Mouse (Mus musculus): ENCODE results near the gene Perm1. TPM values are rescaled to one million over a fixed set of nuclear protein-coding genes. Genes with fewer than 3 reads are reported as not detected.

The Perm1 gene
- polyA plus RNA-seq, 1 experiment: 0.10 TPM

GRCm38 (mm10) chr4:156236651-156237447, 21.2 kb downstream of the Perm1 start:
- no peak for DNase-seq (ENCODE audit: low spot score)

DNA sequence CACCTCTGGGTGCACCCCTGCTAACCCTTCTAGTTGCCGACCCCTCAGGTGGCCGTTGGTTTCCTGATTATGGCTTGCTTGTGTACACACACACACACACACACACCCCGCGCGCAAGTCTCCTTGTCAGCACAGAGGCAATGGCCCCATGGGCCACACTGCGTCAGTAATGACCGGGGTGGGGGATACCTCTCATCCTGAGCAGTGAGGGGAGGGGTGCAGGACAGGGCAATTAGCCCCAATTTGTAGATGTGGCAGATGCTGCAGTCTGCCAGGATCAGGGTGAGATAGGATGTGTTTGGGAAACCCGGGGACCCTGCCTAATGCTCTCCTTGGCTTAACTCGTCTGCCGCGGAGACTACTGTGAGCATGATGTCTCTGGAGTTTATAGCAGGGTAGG, 33.9 kb downstream of the Perm1 start:
- DNase-seq (ENCODE audit: low spot score): no peak

DNA sequence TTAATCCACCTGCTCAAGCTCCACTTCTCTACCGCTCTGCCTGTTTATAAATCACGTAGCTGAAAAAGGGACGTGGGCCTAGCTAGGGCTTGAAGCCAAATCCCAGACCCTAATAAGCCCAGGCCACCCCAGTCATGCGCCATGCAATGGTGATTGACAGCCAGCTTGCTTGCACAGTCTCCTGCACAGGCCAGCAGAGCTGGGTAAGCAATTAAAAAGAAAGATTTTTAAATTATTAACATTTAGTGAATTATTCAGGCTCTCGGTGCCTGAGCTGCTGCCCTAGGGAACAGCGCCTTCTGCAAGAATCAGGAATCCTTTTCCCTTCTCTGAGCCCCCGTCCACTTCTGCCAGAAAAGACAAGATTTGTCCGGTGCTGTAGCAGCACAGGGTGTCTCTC, 35.4 kb downstream of the Perm1 start:
- DNase-seq (ENCODE audit: low spot score): no peak

- no peak for DNase-seq (ENCODE audit: low spot score)
These were observed 36.5 kb downstream of the Perm1 start for GRCm38 (mm10) chr4:156252140-156252539.

DNA sequence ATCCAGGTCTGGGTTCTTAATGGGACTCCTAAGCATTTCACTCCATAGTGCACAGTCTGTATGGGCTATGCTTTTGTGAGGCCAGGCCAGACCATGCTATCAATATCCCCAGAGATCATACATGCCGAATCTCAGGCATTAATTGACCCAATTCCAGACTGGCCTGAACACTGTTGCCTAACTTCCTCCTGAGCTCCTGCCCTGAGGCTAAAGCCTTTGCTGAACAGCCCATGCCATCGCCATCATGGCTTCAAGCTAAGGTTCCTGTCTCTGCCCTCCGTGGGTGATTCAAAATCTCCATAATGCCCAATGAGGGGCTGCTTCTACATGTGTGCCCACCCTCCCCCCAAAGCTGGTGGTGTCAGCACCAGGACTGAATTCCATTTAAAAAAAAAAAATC, 37.0 kb downstream of the Perm1 start:
- DNase-seq (ENCODE audit: low spot score): no peak

DNA sequence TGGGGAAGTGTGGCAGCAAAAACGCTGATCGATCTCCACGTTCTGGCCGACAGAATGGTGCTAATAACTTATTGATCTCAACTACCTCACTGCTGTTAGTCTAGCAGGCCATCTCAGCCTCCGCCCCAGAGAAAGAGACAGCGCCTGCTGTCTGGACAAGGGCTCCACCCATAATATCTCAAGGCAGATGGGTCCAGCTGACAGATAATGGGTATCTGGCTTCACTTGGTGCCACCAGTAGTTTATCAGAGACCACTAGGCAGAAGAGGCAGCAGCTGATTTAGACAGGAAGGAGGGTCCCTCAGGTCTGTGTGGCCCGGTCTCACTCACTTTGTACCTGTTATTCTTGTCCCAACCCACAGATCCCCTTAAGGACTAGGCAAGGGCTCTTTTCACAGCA, 37.4 kb downstream of the Perm1 start:
- no peak for DNase-seq (ENCODE audit: low spot score)

DNA sequence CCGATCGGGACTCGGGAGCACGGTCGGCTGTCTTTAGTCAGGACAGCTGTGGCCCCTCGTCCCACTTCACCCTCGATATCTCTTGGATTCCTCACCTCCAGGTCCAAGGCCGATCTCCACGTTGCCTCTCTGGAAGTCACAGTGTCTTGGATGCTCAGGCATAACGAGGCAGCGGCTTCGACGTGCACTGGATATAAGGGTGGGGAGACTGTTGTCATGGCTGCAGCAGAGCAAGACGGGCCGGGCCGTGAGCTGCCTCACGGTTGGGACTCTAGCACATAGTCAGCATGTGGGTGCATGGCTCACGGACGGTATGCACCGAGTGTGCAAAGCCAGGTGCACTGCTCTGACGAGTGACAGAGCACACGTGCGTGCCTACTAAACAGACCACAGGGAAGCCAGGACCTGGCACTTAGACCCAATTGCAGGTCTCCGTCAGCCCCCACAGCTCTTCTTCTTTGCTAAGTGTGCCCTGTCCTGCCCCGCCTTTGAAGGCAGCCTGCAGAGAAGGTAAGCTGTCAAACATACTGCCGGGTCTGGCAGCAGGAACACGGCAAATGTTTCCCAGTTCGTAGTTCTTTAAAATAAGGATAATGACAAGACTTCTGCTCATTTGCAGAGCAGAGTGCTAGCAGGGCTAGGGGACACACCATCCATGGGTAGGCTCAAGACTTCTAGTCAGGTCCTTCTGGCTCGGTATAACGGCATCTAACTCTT, 38.9 kb downstream of the Perm1 start:
- no peak for DNase-seq (ENCODE audit: low spot score)

GRCm38 (mm10) chr4:156255078-156255839, 39.6 kb downstream of the Perm1 start, which contains the start of gene Samd11:
TSS of gene Samd11 (minus strand) at chr4:156255657.
- no peak for DNase-seq (ENCODE audit: low spot score)

Other genes with a start within 250 kb of the Perm1 start
- 5.3 and 6.1 TPM in 2 replicates for gene B3galt6, start 223.2 kb upstream of the Perm1 start, polyA plus RNA-seq (2012; rRNA removed)
- gene Sdf4, start 223.0 kb upstream of the Perm1 start, polyA plus RNA-seq (2012; rRNA removed): 75.8 and 106 TPM in 2 replicates
- 3.0 and 3.9 TPM in 2 replicates for gene Tnfrsf4, start 202.0 kb upstream of the Perm1 start, polyA plus RNA-seq (2012; rRNA removed)
- 2.1 and 3.4 TPM in 2 replicates for gene Tnfrsf18, start 189.7 kb upstream of the Perm1 start, polyA plus RNA-seq (2012; rRNA removed)
- 16.3 and 18.2 TPM in 2 replicates for gene Ttll10, start 156.5 kb upstream of the Perm1 start, polyA plus RNA-seq (2012; rRNA removed)
- 19.0 and 22.4 TPM in 2 replicates for gene 9430015G10Rik, start 105.9 kb upstream of the Perm1 start, polyA plus RNA-seq (2012; rRNA removed)
- gene Rnf223, start 85.4 kb upstream of the Perm1 start, polyA plus RNA-seq (2012; rRNA removed): 2.7 and 3.5 TPM in 2 replicates
- gene Agrn, start 18.4 kb upstream of the Perm1 start, polyA plus RNA-seq (2012; rRNA removed): 124 and 139 TPM in 2 replicates
- gene Isg15, start 15.1 kb upstream of the Perm1 start, polyA plus RNA-seq (2012; rRNA removed): 15.0 and 15.6 TPM in 2 replicates
- gene AW011738, start 12.6 kb upstream of the Perm1 start, polyA plus RNA-seq (2012; rRNA removed): 3.0 and 3.1 TPM in 2 replicates
- 86.6 and 88.2 TPM in 2 replicates for gene Plekhn1, start 19.0 kb downstream of the Perm1 start, polyA plus RNA-seq (2012; rRNA removed)
- 57.9 and 67.2 TPM in 2 replicates for gene Noc2l, start 20.1 kb downstream of the Perm1 start, polyA plus RNA-seq (2012; rRNA removed)
- 0.21 and 0.22 TPM in 2 replicates for gene Samd11, start 39.8 kb downstream of the Perm1 start, polyA plus RNA-seq (2012; rRNA removed)
- not detected in 2 replicates for gene Vmn2r-ps159, start 115.2 kb downstream of the Perm1 start, polyA plus RNA-seq (2012; rRNA removed)